Mouse (Mus musculus) layer of hippocampus, adult 2 months (tissue): ENCODE measurements around the gene Lmtk2. TPM values are rescaled to one million over a fixed set of nuclear protein-coding genes. Genes with fewer than 3 reads are reported as not detected.

Experiments
- DNase-seq, 2 experiments: peaks; one replicate each; pipeline ENCODE4 v3.0.0; 2022; ENCODE audit warnings: low spot score in 2 of 2
- H3K27ac ChIP-seq: fragments of 200-600 bp; 2 replicates; pipeline ENCODE4 v1.8.1; 2022
- H3K4me3 ChIP-seq: fragments of 200-600 bp; 2 replicates; pipeline ENCODE4 v1.8.1; 2022; ENCODE audit warnings: mild to moderate bottlenecking
- CTCF ChIP-seq: fragments of 200-600 bp; conservative IDR thresholded peaks from 2 replicates; pipeline ENCODE4 v1.8.1; 2022; ENCODE audit warnings: antibody characterized with exemption, mild to moderate bottlenecking, moderate library complexity
- total RNA-seq, 2 experiments: library from RNA; stranded (reverse); gene quantifications; 2 replicates each; pipeline ENCODE4 v1.2.3; 2021

Gene Lmtk2
- total RNA-seq, 2 experiments from 2014 or later: 87.7 to 91.1 TPM

GRCm38 (mm10) chr5:144189950-144190583 lies 89.8 kb downstream of the Lmtk2 start, which contains the start of gene Bhlha15:
Bhlha15 (plus strand) TSS chr5:144190286.
- Histone ChIP-seq H3K4me3 (no peak within 1 kb of the TSS; the same call in 1 of the 2 replicates), H3K27ac (no peak within 1 kb of the TSS)
- DNase-seq: no peak
- no peak for TF ChIP-seq CTCF

DNA sequence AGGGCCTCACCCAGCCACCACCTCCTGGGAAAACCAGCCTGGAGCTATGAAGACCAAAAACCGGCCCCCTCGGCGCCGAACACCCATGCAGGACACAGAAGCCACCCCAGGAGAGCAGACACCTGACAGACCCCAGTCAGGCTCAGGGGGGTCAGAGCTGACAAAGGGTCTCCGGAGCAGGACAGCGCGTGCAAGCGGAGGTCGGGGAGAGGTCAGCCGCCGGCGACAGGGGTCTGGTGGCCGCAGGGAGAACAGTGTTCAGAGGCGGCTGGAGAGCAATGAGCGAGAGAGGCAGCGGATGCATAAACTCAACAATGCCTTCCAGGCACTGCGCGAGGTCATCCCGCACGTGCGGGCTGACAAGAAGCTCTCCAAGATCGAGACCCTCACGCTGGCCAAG lies 90.8 kb downstream of the Lmtk2 start:
- DNase-seq: no peak
- Histone ChIP-seq H3K27ac (no peak overlapping the region), H3K4me3 (no peak overlapping the region)
- no peak for TF ChIP-seq CTCF

DNA sequence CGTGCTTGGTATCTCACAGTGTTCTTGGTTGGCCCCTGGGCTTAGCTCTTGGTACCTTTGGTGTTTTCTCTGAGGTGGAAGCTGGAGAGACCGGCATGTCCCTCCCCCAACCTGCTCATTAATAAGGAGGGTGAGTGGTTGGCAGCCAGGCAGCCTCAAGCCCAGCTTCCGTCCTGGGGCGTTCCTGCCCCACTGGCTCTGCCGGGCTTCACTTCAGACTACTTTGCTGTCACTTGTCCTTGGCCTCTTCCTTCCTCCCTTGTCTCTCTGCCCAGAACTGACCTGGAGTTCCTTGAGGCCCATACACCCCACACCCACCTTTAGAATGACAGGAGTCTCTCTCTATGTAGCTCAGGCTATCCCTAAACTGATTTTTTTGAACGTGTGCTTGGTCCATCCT lies 92.4 kb downstream of the Lmtk2 start:
- no peak for DNase-seq
- Histone ChIP-seq H3K4me3 (no peak overlapping the region), H3K27ac (no peak overlapping the region)
- no peak for TF ChIP-seq CTCF

DNA sequence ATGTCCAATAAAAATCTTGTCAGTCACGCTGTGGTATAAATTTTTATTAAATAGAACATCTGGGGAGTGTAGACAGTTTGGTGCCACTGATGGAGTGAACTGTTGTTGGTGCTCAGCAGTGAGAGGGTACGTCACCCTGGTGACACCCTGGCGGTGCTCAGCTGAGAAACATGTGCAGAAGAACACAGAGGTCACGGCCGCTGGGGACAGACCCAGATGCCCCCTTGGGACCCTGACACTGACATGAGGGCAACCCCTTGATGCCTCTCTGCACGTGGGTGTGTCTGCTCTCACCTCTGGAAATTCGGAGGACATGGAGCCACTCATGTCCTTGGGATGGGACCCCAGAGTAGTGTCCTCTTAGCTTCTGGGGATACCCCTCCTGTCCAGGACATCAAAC lies 94.2 kb downstream of the Lmtk2 start:
- H3K27ac ChIP-seq: no peak overlapping the region
- no peak overlapping the region for H3K4me3 ChIP-seq
- no peak for DNase-seq
- no peak for TF ChIP-seq CTCF

DNA sequence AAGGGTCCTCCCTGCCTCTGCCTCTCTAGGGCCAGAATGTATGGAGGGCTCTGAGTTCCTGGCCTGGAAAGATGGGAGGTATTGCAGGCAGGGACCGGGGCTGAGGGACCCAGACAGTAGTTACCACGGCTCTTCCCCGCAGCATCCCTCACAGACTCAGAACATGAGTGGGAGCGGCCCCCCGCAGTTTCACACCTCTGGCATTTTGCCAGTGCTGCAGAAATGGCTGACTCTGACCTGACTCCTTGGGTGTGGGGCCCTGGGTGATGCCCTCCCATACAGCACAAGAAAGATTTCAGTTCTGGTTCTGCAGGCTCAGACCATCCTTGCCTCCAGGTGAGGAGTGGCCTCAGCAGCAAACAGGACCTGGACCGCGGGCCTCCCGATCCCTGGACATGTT lies 95.3 kb downstream of the Lmtk2 start:
- no peak for TF ChIP-seq CTCF
- H3K4me3 ChIP-seq: no peak overlapping the region
- no peak for DNase-seq
- no peak overlapping the region for H3K27ac ChIP-seq

- Histone ChIP-seq H3K4me3 (no peak overlapping the region), H3K27ac (no peak overlapping the region)
- DNase-seq: no peak
- no peak for TF ChIP-seq CTCF
Measured at GRCm38 (mm10) chr5:144200616-144201015, 100.4 kb downstream of the Lmtk2 start.

- Histone ChIP-seq H3K27ac (no peak overlapping the region), H3K4me3 (no peak overlapping the region)
- TF ChIP-seq CTCF: peak; percentile 59
- DNase-seq: no peak
Measured at GRCm38 (mm10) chr5:144202430-144202829, 102.2 kb downstream of the Lmtk2 start.

DNA sequence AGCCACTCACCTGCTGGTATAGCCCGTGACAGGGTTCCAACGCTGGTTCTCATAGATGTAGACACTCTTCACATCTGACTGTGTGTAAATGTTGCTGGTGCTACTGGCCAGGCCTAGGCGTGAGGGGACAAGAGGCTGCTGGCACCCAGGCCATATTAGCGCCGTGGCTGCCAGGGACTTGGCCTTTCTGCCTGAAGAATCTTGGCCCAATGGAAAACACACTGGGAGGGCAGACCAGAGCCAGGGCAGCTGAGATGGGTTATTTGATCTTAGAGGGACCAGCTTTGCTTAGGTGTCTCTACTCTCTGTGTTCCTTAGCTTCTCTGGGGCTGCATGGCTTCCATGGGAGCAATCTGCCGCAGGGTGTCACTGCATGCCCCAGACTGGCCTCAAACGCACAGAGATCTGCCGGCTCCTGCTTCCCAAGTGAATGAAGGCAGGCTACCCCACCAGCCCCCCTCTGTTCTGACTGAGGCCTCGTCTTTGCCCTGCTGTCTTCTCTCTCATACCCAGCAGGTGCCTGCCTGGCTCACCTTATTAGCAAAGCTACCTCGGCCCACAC lies 103.2 kb downstream of the Lmtk2 start:
- Histone ChIP-seq H3K27ac (no peak overlapping the region), H3K4me3 (no peak overlapping the region)
- DNase-seq: no peak
- no peak for TF ChIP-seq CTCF

DNA sequence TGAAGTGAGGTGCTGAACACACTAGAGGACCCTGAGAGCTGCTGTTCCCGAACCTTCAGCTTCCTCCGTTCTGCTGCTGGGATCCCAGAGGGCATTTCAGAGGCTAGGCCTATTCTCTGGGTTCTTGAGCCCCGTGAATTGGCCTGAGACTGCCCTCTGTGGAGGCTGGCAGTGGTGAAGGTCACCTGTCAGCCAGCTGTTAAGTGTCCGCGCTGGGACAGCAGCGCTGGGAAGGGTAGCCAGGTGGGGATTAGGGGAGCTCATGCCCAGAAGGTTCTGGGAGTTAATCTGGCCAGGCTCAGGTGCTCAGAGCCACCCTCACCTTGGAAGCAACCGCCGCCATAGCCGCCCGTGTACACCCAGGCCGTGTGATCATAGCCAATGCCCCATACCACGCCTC lies 104.1 kb downstream of the Lmtk2 start:
- no peak for TF ChIP-seq CTCF
- no peak for DNase-seq
- Histone ChIP-seq H3K4me3 (no peak overlapping the region), H3K27ac (no peak overlapping the region)

DNA sequence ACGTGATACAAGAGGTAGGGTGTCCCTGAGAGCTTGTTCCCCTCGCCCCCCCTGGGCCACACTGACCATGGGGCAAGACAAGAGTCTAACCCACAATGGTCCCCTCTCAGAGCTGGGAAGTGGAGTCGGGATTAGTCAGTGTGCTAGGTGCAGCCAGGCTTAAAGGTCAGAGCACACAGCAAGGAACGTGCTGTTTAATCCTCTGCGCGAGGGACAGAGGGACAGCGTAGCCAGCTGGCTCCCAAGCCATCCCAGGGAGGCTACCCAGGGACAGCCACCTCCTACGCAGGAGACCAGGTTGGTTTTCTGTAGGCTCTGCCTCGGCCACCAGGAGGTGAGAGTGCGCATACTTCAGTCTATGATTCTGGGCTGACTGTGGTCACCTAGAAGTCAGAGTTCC lies 104.7 kb downstream of the Lmtk2 start:
- DNase-seq: no peak
- no peak overlapping the region for H3K4me3 ChIP-seq
- H3K27ac ChIP-seq: no peak overlapping the region
- TF ChIP-seq CTCF: no peak

- DNase-seq: no peak
- Histone ChIP-seq H3K27ac (no peak overlapping the region), H3K4me3 (no peak overlapping the region)
- TF ChIP-seq CTCF: no peak
Measured at GRCm38 (mm10) chr5:144206069-144206468, 105.8 kb downstream of the Lmtk2 start.

- Histone ChIP-seq H3K4me3 (no peak overlapping the region), H3K27ac (no peak overlapping the region)
- DNase-seq: peak; percentile 51 to 68
- peak; percentile 98 for TF ChIP-seq CTCF
Measured at GRCm38 (mm10) chr5:144207478-144207877, 107.2 kb downstream of the Lmtk2 start.

DNA sequence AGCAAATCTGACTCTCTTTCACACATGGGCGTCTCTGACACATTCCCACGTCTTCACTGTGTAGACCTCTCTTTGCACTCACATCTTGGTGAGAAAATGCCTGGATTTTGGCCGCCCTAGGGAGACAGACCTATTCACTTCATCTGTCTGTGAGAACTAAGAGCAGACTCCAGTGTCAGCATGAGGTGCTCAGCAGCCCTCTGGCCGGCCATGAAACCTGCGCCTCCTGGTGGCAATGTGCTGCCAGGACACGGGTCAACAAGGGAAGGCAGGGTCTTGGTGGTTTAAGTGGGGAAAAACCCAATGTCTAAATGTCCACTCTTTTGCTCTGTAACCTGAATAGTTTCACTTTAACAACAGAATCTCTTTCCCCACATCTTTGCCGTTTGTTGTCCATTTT lies 114.2 kb downstream of the Lmtk2 start:
- TF ChIP-seq CTCF: peak; percentile 87
- no peak overlapping the region for H3K4me3 ChIP-seq
- no peak overlapping the region for H3K27ac ChIP-seq
- peak in 1 of 2 experiments; percentile 58 for DNase-seq

DNA sequence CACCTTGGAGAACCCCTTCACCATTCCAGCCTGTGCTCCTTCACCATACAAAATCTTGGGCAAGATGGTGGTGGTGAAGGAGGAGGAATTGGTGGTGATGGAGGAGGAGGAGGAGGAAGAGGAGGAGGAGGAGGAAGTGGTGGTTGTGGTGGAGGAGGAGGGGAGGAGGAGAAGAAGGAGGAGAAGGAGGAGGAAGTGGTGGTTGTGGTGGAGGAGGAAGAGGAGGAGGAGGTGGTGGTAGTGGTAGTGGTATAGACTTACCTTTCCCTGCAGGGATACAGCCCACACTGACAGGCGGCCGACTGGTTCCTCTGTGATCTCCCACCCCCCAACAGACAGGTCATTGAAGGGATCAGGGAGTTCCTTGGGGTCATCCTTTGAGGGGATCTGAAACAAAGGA lies 115.8 kb downstream of the Lmtk2 start:
- TF ChIP-seq CTCF: no peak
- DNase-seq: no peak
- Histone ChIP-seq H3K27ac (no peak overlapping the region), H3K4me3 (no peak overlapping the region)
